Mouse (Mus musculus) lung, postnatal 0 days (tissue): ENCODE results near the gene Ranbp3l.

Experiments used
- CTCF ChIP-seq: IDR thresholded peaks from 2 replicates; pipeline ENCODE4 v1.5.1; 2016; ENCODE audit warnings: antibody characterized with exemption, mild to moderate bottlenecking
- EP300 ChIP-seq: IDR thresholded peaks from 2 replicates; pipeline ENCODE4 v1.6.1; 2016; ENCODE audit warnings: antibody characterized with exemption, mild to moderate bottlenecking, control low read depth

DNA sequence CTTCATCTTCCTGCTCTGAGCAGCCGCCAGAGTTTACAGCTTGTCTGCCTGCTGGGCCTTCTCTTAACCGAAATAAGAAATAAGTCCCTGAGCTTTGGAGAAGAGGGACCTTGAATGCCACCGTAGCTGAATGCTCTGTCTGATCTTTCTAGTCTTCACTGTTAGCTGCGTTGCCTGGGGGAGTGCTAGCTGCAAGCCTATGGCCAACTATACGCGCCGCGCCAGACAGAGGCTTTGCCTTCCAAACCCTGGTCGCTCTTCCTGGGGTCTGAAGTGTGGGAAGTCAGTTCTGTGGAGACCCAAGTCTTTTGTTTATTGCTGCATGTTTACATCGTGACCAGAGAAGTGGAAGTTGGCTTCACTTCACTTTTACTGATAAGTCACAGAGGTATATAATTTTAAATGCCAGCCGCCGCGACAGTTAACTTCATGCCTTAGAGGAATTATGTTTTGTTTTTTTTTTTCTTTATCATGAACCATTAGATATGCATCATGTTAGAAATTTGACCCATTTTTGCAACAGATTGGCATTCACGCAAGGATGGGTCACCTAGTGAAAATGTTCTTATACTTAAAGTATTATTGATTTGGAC lies 108.0 kb downstream of the Ranbp3l start:
- TF ChIP-seq CTCF: no peak
- TF ChIP-seq EP300: no peak
